Mouse (Mus musculus) liver, adult 10 weeks (tissue): ENCODE measurements around the gene Rbbp5. TPM values are rescaled to one million over a fixed set of nuclear protein-coding genes. Genes with fewer than 3 reads are reported as not detected.

Experiments used
- polyA plus RNA-seq: library from polyadenylated mRNA; stranded (reverse); fragments of 350-450 nt; fragmentation: Illumina TruSeq; extraction: RNeasy Lipid Tissue Mini Kit (QIAGEN cat#74804); gene quantifications from one replicate; pipeline ENCODE4 v1.2.3, GENCODE M21; 2014; ENCODE audit warnings: low read depth, low replicate concordance

Gene Rbbp5
- 21.4 TPM for polyA plus RNA-seq

GRCm38 (mm10) chr1:132476928-132477691 is at the start of gene Rbbp5:
TSS of gene Rbbp5 (plus strand) at chr1:132477365.

GRCm38 (mm10) chr1:132506058-132506457 is 28.9 kb downstream of the Rbbp5 start, which contains the start of gene Tmem81:
TSS of gene Tmem81 (plus strand) at chr1:132506230.

GRCm38 (mm10) chr1:132542762-132543306 is 65.7 kb downstream of the Rbbp5 start, which contains the start of gene Cntn2:
TSS of gene Cntn2 (minus strand) at chr1:132543256.

Other genes starting within 250 kb of the Rbbp5 start
- gene Gm10188, start 247.6 kb upstream of the Rbbp5 start, polyA plus RNA-seq, result not detected
- gene Klhdc8a, start 178.7 kb upstream of the Rbbp5 start, polyA plus RNA-seq, result 0.24 TPM
- 4.4 TPM for gene Nuak2, start 161.2 kb upstream of the Rbbp5 start, polyA plus RNA-seq
- 0.42 TPM for gene Tmcc2, start 86.1 kb upstream of the Rbbp5 start, polyA plus RNA-seq
- 6.2 TPM for gene Dstyk, start 59.8 kb upstream of the Rbbp5 start, polyA plus RNA-seq
- gene Tmem81, start 28.9 kb downstream of the Rbbp5 start, polyA plus RNA-seq, result 2.0 TPM
- not detected for gene Cntn2, start 65.9 kb downstream of the Rbbp5 start, polyA plus RNA-seq